Mouse (Mus musculus): Measurements from ENCODE around the gene Asrgl1. TPM values are rescaled to one million over a fixed set of nuclear protein-coding genes. Genes with fewer than 3 reads are reported as not detected.

The Asrgl1 gene
- total RNA-seq, 2 experiments from 2014 or later: 115 to 139 TPM

DNA sequence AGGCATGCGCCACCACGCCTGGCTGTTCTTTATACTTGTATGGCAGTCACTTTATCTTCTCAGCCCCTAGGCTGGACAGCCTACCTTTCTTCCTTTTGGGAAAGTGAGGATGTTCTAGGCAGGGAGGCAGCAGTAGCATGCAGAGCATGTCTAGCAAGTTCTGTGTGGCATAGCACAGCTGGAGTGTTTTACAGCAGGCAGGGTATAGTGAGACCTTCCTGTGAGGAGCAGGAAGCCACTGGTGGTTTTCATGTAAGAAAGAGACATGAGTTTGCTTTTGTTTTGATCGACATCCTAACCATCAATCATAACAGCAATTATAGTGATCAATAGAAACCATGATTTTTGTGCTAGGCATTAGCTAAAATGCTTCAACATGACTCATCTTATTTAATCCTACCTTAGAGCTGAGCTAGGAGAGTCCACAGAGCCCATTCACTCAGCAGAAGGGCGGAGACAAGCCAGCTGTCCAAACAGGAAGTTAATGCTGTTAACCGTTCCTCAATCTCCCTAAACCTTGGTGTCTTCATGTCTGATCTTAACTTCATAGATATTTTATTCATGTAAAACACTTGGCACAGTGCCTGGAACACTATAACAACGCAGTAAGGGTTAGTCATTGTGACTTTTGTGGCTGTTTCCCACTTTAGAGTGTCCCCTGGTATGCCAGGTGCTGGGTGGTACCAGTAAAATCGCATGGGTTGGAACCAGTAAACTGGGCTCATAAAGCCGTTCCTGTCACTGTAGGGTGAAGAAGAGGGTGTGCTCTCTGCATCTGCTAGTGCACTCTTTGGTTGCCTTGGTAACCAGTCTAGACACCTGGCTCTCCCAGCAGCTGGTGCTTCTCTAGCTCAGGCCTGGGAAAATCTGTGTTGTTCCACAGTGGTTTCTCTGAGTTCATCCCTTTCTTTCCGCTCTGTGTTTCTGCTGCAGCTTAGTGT, 69.5 kb downstream of the Asrgl1 start:
- intact Hi-C loops (cut with DNase I): no loop called here
- H3K4me3 ChIP-seq: no peak overlapping the region
- H3K27ac ChIP-seq: peak overlapping the region; percentile 18; the same call in 1 of the 2 replicates
- DNase-seq (ENCODE audit: extremely low spot score in 1 of 2, low spot score in 2 of 2): peak in 1 of 2 experiments; percentile 34
- no peak for TF ChIP-seq CTCF (IDR thresholded peaks at IDR 0.05)

DNA sequence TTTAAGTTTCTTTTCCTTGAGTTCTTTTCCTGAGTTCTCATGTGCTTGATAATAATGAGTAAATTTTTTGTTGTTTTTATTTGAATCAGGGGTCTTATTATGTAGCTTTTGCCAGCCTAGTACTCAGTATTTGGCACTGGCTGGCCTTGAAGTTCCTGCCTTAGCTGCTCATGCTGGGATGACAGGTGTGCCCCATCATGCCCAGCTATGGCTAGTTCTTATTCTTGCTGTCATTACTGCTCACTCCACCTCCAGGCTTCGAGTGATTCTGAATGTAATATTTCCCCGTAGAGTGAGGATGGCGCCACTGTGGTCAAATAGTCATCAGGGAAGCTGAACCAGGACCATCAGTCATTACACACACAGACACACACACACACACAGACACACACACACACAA, 71.6 kb downstream of the Asrgl1 start:
- no peak overlapping the region for H3K27ac ChIP-seq
- TF ChIP-seq CTCF (IDR thresholded peaks at IDR 0.05): no peak
- DNase-seq (ENCODE audit: extremely low spot score in 1 of 2, low spot score in 2 of 2): no peak
- intact Hi-C loops (cut with DNase I): no loop called here
- no peak overlapping the region for H3K4me3 ChIP-seq

DNA sequence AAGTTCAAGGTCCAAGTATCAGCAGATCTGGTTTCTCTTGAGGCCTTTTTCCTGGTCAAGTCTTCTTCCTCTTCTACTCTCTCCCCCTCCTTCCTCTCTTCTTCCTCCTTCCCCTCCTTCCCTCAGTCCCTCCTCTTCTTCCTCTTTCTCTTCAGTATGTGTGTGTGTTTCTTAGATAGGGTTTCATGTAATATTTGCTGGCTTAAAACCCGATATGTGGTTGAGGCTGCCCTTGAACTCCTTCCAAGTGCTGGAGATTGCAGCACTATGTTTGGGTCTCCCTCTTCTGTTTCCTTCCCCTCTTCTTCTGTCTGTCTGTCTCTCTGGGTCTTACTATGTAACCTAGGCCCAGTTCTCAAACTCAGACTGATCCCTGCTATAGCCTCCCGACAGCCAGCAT, 72.6 kb downstream of the Asrgl1 start:
- Histone ChIP-seq H3K4me3 (no peak overlapping the region), H3K27ac (no peak overlapping the region)
- intact Hi-C loops (cut with DNase I): no loop called here
- no peak for DNase-seq (ENCODE audit: extremely low spot score in 1 of 2, low spot score in 2 of 2)
- no peak for TF ChIP-seq CTCF (IDR thresholded peaks at IDR 0.05)

DNA sequence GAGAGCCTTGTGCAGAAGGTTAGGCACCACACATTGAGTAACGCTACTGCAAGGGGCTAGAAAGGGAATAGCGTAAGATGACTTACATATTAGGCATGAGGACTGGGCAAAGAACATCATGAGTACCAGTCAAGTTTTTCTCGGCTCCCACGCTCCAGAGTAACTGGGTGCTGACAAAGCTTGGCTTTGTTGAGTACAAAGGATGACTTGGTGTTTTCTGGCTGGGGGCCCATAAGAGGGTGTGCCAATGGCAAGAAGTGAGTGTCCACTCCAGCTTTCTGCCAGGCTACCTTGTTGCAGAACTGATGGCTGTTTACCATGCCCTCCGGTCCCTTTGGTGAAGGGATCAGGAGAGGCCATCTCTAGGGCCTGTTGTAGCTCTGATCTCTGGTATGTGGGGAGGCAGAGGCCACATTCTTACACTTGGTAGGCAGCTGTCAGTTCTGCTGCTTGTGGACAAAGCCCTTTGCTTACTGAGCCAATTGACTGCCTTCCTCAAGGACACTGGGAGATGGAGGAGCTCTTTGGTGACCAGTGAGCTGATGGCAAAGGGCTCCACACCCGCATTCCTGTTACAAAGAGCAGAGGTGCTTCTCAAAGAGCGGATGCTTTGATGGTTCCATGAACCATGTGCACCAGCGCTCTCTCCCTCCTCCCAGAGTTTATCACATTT, 74.1 kb downstream of the Asrgl1 start:
- TF ChIP-seq CTCF (IDR thresholded peaks at IDR 0.05): no peak
- DNase-seq (ENCODE audit: extremely low spot score in 1 of 2, low spot score in 2 of 2): no peak
- intact Hi-C loops (cut with DNase I): no loop called here
- Histone ChIP-seq H3K27ac (no peak overlapping the region), H3K4me3 (no peak overlapping the region)

DNA sequence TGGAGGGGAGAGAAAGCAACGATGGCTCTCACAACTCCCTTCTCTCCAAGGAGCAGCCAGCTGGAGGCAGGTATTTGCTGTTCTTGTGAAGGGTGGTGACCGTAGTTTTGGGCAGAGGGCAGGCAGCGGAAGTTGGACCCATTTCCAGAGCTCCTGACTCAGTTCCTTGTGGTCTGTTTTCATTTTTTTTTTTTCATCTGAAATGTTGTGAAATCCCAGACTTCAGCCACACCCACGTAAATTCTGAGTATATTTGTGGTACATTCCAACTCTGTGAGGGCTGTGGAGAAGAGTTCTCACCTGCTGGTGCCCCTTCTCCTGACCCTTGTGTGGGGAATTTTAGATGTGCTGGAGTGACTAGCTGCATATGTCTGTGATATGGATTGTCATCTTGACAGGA, 75.3 kb downstream of the Asrgl1 start:
- no peak for TF ChIP-seq CTCF (IDR thresholded peaks at IDR 0.05)
- Histone ChIP-seq H3K27ac (no peak overlapping the region), H3K4me3 (no peak overlapping the region)
- DNase-seq (ENCODE audit: extremely low spot score in 1 of 2, low spot score in 2 of 2): no peak
- intact Hi-C loops (cut with DNase I): no loop called here

Other genes with a start within 250 kb of the Asrgl1 start
- gene 1810009A15Rik, start 246.8 kb downstream of the Asrgl1 start, total RNA-seq (2021): 10 to 100 TPM; 22.5 to 23.2 TPM
- gene Gm49416, start 246.7 kb downstream of the Asrgl1 start, total RNA-seq (2021): 1 to 10 TPM; 1.2 to 6.7 TPM
- gene Ints5, start 242.6 kb downstream of the Asrgl1 start, total RNA-seq (2021): 10 to 100 TPM; 21.7 to 22.9 TPM
- gene Ganab, start 237.6 kb downstream of the Asrgl1 start, total RNA-seq (2021): 100 to 1,000 TPM in 1 of 2 experiments, 10 to 100 TPM in 1; 96.4 to 104 TPM
- 100 to 1,000 TPM; 172 to 173 TPM for gene B3gat3, start 215.3 kb downstream of the Asrgl1 start, total RNA-seq (2021)
- gene Rom1, start 206.3 kb downstream of the Asrgl1 start, total RNA-seq (2021): 1 to 10 TPM; 5.6 to 7.2 TPM
- 10 to 100 TPM; 11.0 to 13.7 TPM for gene Eml3, start 206.1 kb downstream of the Asrgl1 start, total RNA-seq (2021)
- 10 to 100 TPM; 55.5 to 55.6 TPM for gene Mta2, start 193.8 kb downstream of the Asrgl1 start, total RNA-seq (2021)
- gene Tut1, start 181.8 kb downstream of the Asrgl1 start, total RNA-seq (2021): 10 to 100 TPM; 21.4 to 22.4 TPM
- gene Eef1g, start 168.6 kb downstream of the Asrgl1 start, total RNA-seq (2021): 100 to 1,000 TPM; 228 to 236 TPM
- gene Ahnak, start 146.4 kb downstream of the Asrgl1 start, total RNA-seq (2021): 10 to 100 TPM; 22.5 to 32.2 TPM
- not detected for gene Scgb1a1, start 47.7 kb downstream of the Asrgl1 start, total RNA-seq (2021)